Mouse (Mus musculus) MEL (cell line): ENCODE results near the gene Ndufb7. TPM values are rescaled to one million over a fixed set of nuclear protein-coding genes. Genes with fewer than 3 reads are reported as not detected.

ENCODE experiments used
- DNase-seq: peaks from one replicate; pipeline ENCODE4 v3.0.0; 2011; ENCODE audit warnings: low read depth, low spot score
- H3K27ac ChIP-seq: 2 replicates; pipeline ENCODE4 v1.5.1; 2012; ENCODE audit warnings: low read depth, mild to moderate bottlenecking, control low read depth, low read length, moderate library complexity; ENCODE audit not compliant: control insufficient read depth
- H3K27me3 ChIP-seq, 2 experiments: fragments of 150-350 bp in 1 of 2; sonication (generic) in 1 of 2; 2 replicates each; pipeline ENCODE4 v1.6.1; 2012; ENCODE audit warnings: low read length in 2 of 2, mild to moderate bottlenecking in 2 of 2, improper control_type of control experiment in 1 of 2, moderate library complexity in 1 of 2; ENCODE audit not compliant: insufficient read depth in 2 of 2, control insufficient read depth in 1 of 2
- H3K36me3 ChIP-seq, 2 experiments: 2 replicates each; pipeline ENCODE4 v1.6.1; 2012 to 2014; ENCODE audit warnings: low read length in 2 of 2, improper control_type of control experiment in 1 of 2, inconsistent platforms in 1 of 2, mild to moderate bottlenecking in 1 of 2; ENCODE audit not compliant: insufficient read depth in 2 of 2, control insufficient read depth in 1 of 2
- H3K4me1 ChIP-seq, 2 experiments: fragments of 150-350 bp in 1 of 2; sonication (generic) in 1 of 2; 2 replicates each; pipeline ENCODE4 v1.6.1; 2012; ENCODE audit warnings: low read length in 2 of 2, improper control_type of control experiment in 1 of 2, mild to moderate bottlenecking in 1 of 2; ENCODE audit not compliant: insufficient read depth in 2 of 2, control insufficient read depth in 1 of 2
- H3K4me3 ChIP-seq, 2 experiments: fragments of 150-350 bp in 1 of 2; sonication (generic) in 1 of 2; 2 replicates each; pipeline ENCODE4 v1.5.1; 2012; ENCODE audit warnings: low read depth in 2 of 2, low read length in 2 of 2, mild to moderate bottlenecking in 2 of 2, moderate library complexity in 2 of 2, control low read depth in 1 of 2, improper control_type of control experiment in 1 of 2; ENCODE audit not compliant: control insufficient read depth in 1 of 2, insufficient read depth in 1 of 2
- H3K79me2 ChIP-seq: 2 replicates; pipeline ENCODE4 v1.6.1; 2012; ENCODE audit warnings: mild to moderate bottlenecking, low read length, moderate library complexity; ENCODE audit not compliant: control insufficient read depth, poor library complexity, insufficient read depth
- H3K9ac ChIP-seq: 2 replicates; pipeline ENCODE4 v1.6.1; 2012; ENCODE audit warnings: low read depth, mild to moderate bottlenecking, control low read depth, low read length, moderate library complexity; ENCODE audit not compliant: control insufficient read depth, poor library complexity, severe bottlenecking
- H3K9me3 ChIP-seq: fragments of 150-350 bp; sonication (generic); replicated peaks from 2 replicates; pipeline ENCODE4 v1.6.1; 2012; ENCODE audit warnings: mild to moderate bottlenecking, low read length, improper control_type of control experiment, moderate library complexity; ENCODE audit not compliant: insufficient read depth
- CHD2 ChIP-seq: IDR thresholded peaks from 2 replicates; pipeline ENCODE4 v1.6.1; 2011; ENCODE audit warnings: low read length, improper control_type of control experiment
- CTCF ChIP-seq, 3 experiments: IDR thresholded peaks in 2 of 3; conservative IDR thresholded peaks in 1 of 3; 2 replicates each; pipeline ENCODE4 v1.5.1; 2011 to 2012; ENCODE audit warnings: low read length in 3 of 3, low read depth in 2 of 3, mild to moderate bottlenecking in 2 of 3, improper control_type of control experiment in 1 of 3, inconsistent platforms in 1 of 3, mixed read lengths in 1 of 3, moderate library complexity in 1 of 3; ENCODE audit not compliant: control insufficient read depth in 1 of 3, insufficient read depth in 1 of 3, poor library complexity in 1 of 3, severe bottlenecking in 1 of 3
- ELF1 ChIP-seq: IDR thresholded peaks from 2 replicates; pipeline ENCODE4 v1.6.1; 2014; ENCODE audit warnings: low read depth, mild to moderate bottlenecking, inconsistent platforms, low read length, improper control_type of control experiment, moderate library complexity
- EP300 ChIP-seq, 2 experiments: IDR thresholded peaks; 2 replicates each; pipeline ENCODE4 v1.6.1; 2011; ENCODE audit warnings: improper control_type of control experiment in 2 of 2, low read length in 2 of 2, low read depth in 1 of 2, mild to moderate bottlenecking in 1 of 2
- GABPA ChIP-seq: IDR thresholded peaks from 2 replicates; pipeline ENCODE4 v1.6.1; 2012; ENCODE audit warnings: low read depth, mild to moderate bottlenecking, inconsistent platforms, low read length, improper control_type of control experiment, moderate library complexity
- JUND ChIP-seq: IDR thresholded peaks from 2 replicates; pipeline ENCODE4 v1.6.1; 2011; ENCODE audit warnings: low read depth, mild to moderate bottlenecking, improper control_type of control experiment, low read length
- KAT2A ChIP-seq: conservative IDR thresholded peaks from 2 replicates; pipeline ENCODE4 v1.6.1; 2012; ENCODE audit warnings: low read depth, low read length, improper control_type of control experiment, inconsistent platforms
- MAZ ChIP-seq: IDR thresholded peaks from 2 replicates; pipeline ENCODE4 v1.6.1; 2012; ENCODE audit warnings: low read depth, mild to moderate bottlenecking, inconsistent platforms, low read length, improper control_type of control experiment
- MXI1 ChIP-seq: IDR thresholded peaks from 2 replicates; pipeline ENCODE4 v1.6.1; 2011; ENCODE audit warnings: mild to moderate bottlenecking, low read depth, low read length, improper control_type of control experiment
- MYB ChIP-seq: IDR thresholded peaks from 2 replicates; pipeline ENCODE4 v1.6.1; 2011; ENCODE audit warnings: mild to moderate bottlenecking, low read depth, low read length, improper control_type of control experiment
- NRF1 ChIP-seq: IDR thresholded peaks from 2 replicates; pipeline ENCODE4 v1.6.1; 2014; ENCODE audit warnings: low read depth, mild to moderate bottlenecking, inconsistent platforms, low read length, improper control_type of control experiment, moderate library complexity; ENCODE audit not compliant: poor library complexity, insufficient read depth, severe bottlenecking
- POLR2AphosphoS5 ChIP-seq: IDR thresholded peaks from 2 replicates; pipeline ENCODE4 v1.6.1; 2012; ENCODE audit warnings: low read depth, borderline replicate concordance, mild to moderate bottlenecking, inconsistent platforms, low read length, moderate library complexity, mixed read lengths
- RAD21 ChIP-seq: IDR thresholded peaks from 2 replicates; pipeline ENCODE4 v1.6.1; 2011; ENCODE audit warnings: mild to moderate bottlenecking, low read depth, low read length, improper control_type of control experiment
- TAL1 ChIP-seq: IDR thresholded peaks from 2 replicates; pipeline ENCODE4 v1.6.1; 2012; ENCODE audit warnings: mild to moderate bottlenecking, inconsistent platforms, low read length, moderate library complexity, mixed read lengths
- USF1 ChIP-seq: IDR thresholded peaks from 2 replicates; pipeline ENCODE4 v1.6.1; 2014; ENCODE audit warnings: low read depth, mild to moderate bottlenecking, inconsistent platforms, low read length, improper control_type of control experiment, moderate library complexity
- ZC3H11A ChIP-seq: IDR thresholded peaks from 2 replicates; pipeline ENCODE4 v1.6.1; 2012; ENCODE audit warnings: low read depth, mild to moderate bottlenecking, inconsistent platforms, low read length, improper control_type of control experiment
- ZMIZ1 ChIP-seq: IDR thresholded peaks from 2 replicates; pipeline ENCODE4 v1.6.1; 2012; ENCODE audit warnings: low read depth, mild to moderate bottlenecking, inconsistent platforms, low read length, improper control_type of control experiment, moderate library complexity
- ZNF384 ChIP-seq: IDR thresholded peaks from 2 replicates; pipeline ENCODE4 v1.6.1; 2012; ENCODE audit warnings: low read depth, mild to moderate bottlenecking, inconsistent platforms, low read length, improper control_type of control experiment
- polyA plus RNA-seq, 2 experiments: library from polyadenylated mRNA; stranded (reverse) in 1 of 2; unstranded in 1 of 2; fragments of >175 nt in 1 of 2; fragments of >200 nt in 1 of 2; gene quantifications; 2 replicates each; pipeline versions ENCODE4 v1.2.1 to v1.2.4; 2012; ENCODE audit warnings: low replicate concordance in 2 of 2, low read depth in 1 of 2; ENCODE audit not compliant: insufficient read length in 2 of 2, insufficient read depth in 1 of 2, missing spikeins in 1 of 2
- total RNA-seq: library from RNA; depleted of rRNA; stranded (reverse); fragments of 300-350 nt; gene quantifications from 2 replicates; pipeline ENCODE4 v1.2.3, GENCODE M21; 2012

Ndufb7 gene
- total and polyA plus RNA-seq, 3 experiments: 194 to 311 TPM; not detected in 1

GRCm38 (mm10) chr8:83578131-83579055 lies 11.9 kb downstream of the Ndufb7 start:
- Histone ChIP-seq H3K36me3 (no peaks in the 10 kb centered on the region), H3K9me3 (no peaks in the 10 kb centered on the region)
- no peak for TF ChIP-seq ZC3H11A
- TF ChIP-seq JUND: no peak
- TF ChIP-seq USF1: no peak
- TF ChIP-seq MAZ: no peak
- TF ChIP-seq CHD2: no peak
- TF ChIP-seq GABPA: no peak
- no peak for TF ChIP-seq TAL1
- TF ChIP-seq POLR2AphosphoS5: no peak
- no peak for TF ChIP-seq KAT2A
- no peak for TF ChIP-seq MYB
- no peak for TF ChIP-seq ELF1
- no peak for TF ChIP-seq ZNF384
- TF ChIP-seq, all 39 proteins: peak for 0
- Histone ChIP-seq H3K79me2 (no peaks in the 10 kb centered on the region), H3K4me3 (no peak overlapping the region), H3K9ac (no peak overlapping the region), H3K27ac (no peak overlapping the region), H3K4me1 (no peaks in the 10 kb centered on the region), H3K27me3 (no peaks in the 10 kb centered on the region)
- no peak for DNase-seq

- no peaks in the 10 kb centered on the region for H3K4me1 ChIP-seq
- no peak for TF ChIP-seq ZNF384
- TF ChIP-seq EP300 (IDR thresholded peaks at IDR 0.05; ENCODE audit: low read depth in 1 of 2, low read length in 2 of 2): no peak
- no peak for TF ChIP-seq TAL1
- TF ChIP-seq ZMIZ1: no peak
- TF ChIP-seq RAD21: no peak
- TF ChIP-seq MXI1: no peak
- no peak for TF ChIP-seq CTCF (IDR thresholded peaks at IDR 0.05 in 2 of 3, conservative IDR thresholded peaks at IDR 0.05 in 1 of 3; ENCODE audit: control insufficient read depth in 1 of 3, insufficient read depth in 1 of 3, low read depth in 2 of 3, low read length in 3 of 3, poor library complexity in 1 of 3, severe bottlenecking in 1 of 3)
- no peak for TF ChIP-seq NRF1
- TF ChIP-seq USF1: no peak
- H3K4me3 ChIP-seq: no peak overlapping the region
- DNase-seq: no peak
- H3K9ac ChIP-seq: no peak overlapping the region
- H3K27ac ChIP-seq: no peak overlapping the region
- H3K79me2 ChIP-seq: no peaks in the 10 kb centered on the region
- H3K36me3 ChIP-seq: no peaks in the 10 kb centered on the region
- H3K27me3 ChIP-seq: no peaks in the 10 kb centered on the region
- H3K9me3 ChIP-seq: no peaks in the 10 kb centered on the region
Observed at GRCm38 (mm10) chr8:83579676-83580075, 13.2 kb downstream of the Ndufb7 start.
